Mouse (Mus musculus) ES-E14 (cell line): ENCODE measurements around the gene Pbx2.

ENCODE experiments used
- CHD2 ChIP-seq: IDR thresholded peaks from 2 replicates; pipeline ENCODE4 v1.6.1; 2014; ENCODE audit warnings: mild to moderate bottlenecking, low read depth, low read length, inconsistent platforms
- HCFC1 ChIP-seq: IDR thresholded peaks from 2 replicates; pipeline ENCODE4 v1.6.1; 2012; ENCODE audit warnings: low read length, inconsistent platforms, borderline replicate concordance; ENCODE audit not compliant: insufficient read depth
- ZC3H11A ChIP-seq: IDR thresholded peaks from 2 replicates; pipeline ENCODE4 v1.6.1; 2012; ENCODE audit warnings: low read depth, mild to moderate bottlenecking, inconsistent platforms, low read length, borderline replicate concordance
- ZNF384 ChIP-seq: IDR thresholded peaks from 2 replicates; pipeline ENCODE4 v1.6.1; 2012; ENCODE audit warnings: low read depth, low read length, inconsistent platforms

GRCm38 (mm10) chr17:34585877-34586771 is 4.9 kb upstream of the Pbx2 start:
- no peak for TF ChIP-seq CHD2
- TF ChIP-seq HCFC1 = no peak
- no peak for TF ChIP-seq ZNF384
- no peak for TF ChIP-seq ZC3H11A
